Mouse (Mus musculus): ENCODE results near the gene C130073F10Rik. TPM values are rescaled to one million over a fixed set of nuclear protein-coding genes. Genes with fewer than 3 reads are reported as not detected.

C130073F10Rik gene
- 0.43 TPM for polyA plus RNA-seq (2017; shearing (Covaris generic))

GRCm38 (mm10) chr4:101893656-101894420, at the start of gene C130073F10Rik:
TSS of gene C130073F10Rik (minus strand) at chr4:101893789.

DNA sequence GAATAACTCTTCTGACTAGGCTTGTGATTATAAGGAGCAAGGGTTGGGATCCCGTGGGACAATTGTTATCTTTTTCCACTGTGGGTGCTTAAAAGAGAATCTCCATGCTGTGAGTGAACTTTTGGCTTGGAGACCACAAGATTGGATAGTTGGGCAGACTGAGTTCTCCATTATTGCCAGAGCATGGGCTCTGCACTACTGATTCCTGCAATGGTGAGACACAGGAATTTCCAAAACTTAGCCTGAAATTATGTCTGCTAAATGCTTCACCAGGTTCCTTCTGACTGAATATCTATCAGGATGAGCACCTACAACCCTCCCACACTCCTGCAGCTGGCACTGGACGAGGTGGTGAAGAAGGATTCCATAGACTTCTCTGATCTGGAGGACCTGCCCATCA, 46.5 kb upstream of the C130073F10Rik start, which contains the start of gene Gm12794:
Gene Gm12794, plus strand, starts transcription at position 301 of the 400 bp plus-strand sequence.

GRCm38 (mm10) chr4:101908821-101909220, 15.2 kb upstream of the C130073F10Rik start, which contains the start of gene Gm12800:
TSS of gene Gm12800 (plus strand) at chr4:101909121.

DNA sequence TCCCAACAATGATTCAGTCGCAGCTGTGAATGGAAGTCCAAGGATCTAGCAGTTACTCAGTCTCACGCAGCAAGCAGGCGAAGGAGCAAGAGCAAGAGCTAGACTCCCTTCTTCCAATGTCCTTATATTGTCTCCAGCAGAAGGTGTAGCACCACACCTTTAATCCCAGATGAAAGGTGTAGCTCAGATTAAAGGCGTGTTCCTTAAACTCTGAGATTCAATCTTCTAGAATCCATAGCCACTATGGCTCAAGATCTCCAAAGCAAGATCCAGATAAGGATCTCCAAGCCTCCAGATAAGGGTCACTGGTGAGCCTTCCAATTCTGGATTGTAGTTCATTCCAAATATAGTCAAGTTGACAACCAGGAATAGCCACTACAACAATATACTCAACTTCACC, 49.7 kb downstream of the C130073F10Rik start, which contains the start of gene B020004J07Rik:
Gene B020004J07Rik, minus strand, starts transcription at position 101 of the 400 bp plus-strand sequence.

Other genes starting within 250 kb of the C130073F10Rik start
- gene Leprot, start 246.1 kb downstream of the C130073F10Rik start, polyA plus RNA-seq (2017; shearing (Covaris generic)) = 36.9 TPM
- 0.55 TPM for gene Lepr, start 176.4 kb downstream of the C130073F10Rik start, polyA plus RNA-seq (2017; shearing (Covaris generic))
- gene B020004J07Rik, start 49.8 kb downstream of the C130073F10Rik start, polyA plus RNA-seq (2017; shearing (Covaris generic)) = not detected
- not detected for gene Gm12800, start 15.3 kb upstream of the C130073F10Rik start, polyA plus RNA-seq (2017; shearing (Covaris generic))
- not detected for gene Gm12794, start 46.6 kb upstream of the C130073F10Rik start, polyA plus RNA-seq (2017; shearing (Covaris generic))
- gene Gm12790, start 87.3 kb upstream of the C130073F10Rik start, polyA plus RNA-seq (2017; shearing (Covaris generic)) = not detected
- gene Gm12789, start 92.8 kb upstream of the C130073F10Rik start, polyA plus RNA-seq (2017; shearing (Covaris generic)) = not detected
- gene Pde4b, start 193.8 kb upstream of the C130073F10Rik start, polyA plus RNA-seq (2017; shearing (Covaris generic)) = 133 TPM

All from effector memory CD4-positive, alpha-beta T cell, adult 7 months (primary cell).